Mouse (Mus musculus) stomach, embryonic 14.5 days (tissue): ENCODE measurements around the gene Stx5a. TPM values are rescaled to one million over a fixed set of nuclear protein-coding genes. Genes with fewer than 3 reads are reported as not detected.
"Not testable (repeated sequence)": the region's sequence is repeated elsewhere in the genome, so short reads cannot be mapped to it uniquely, and the experiment has no call there.

ENCODE experiments used
- ATAC-seq: fragments of 200-750 bp; cut with Nextera tagmentation; 2 replicates; pipeline ENCODE4 v1.8.0; 2017; ENCODE audit warnings: low read depth, moderate TSS enrichment; ENCODE audit not compliant: insufficient number of reproducible peaks, insufficient read depth, low FRiP score
- H3K27ac ChIP-seq: fragments of 300-500 bp; sonication (generic); 2 replicates; pipeline ENCODE4 v1.5.1; 2014; ENCODE audit warnings: mild to moderate bottlenecking, low read length, moderate library complexity, mixed read lengths
- H3K27me3 ChIP-seq: fragments of 300-500 bp; sonication (generic); 2 replicates; pipeline ENCODE4 v1.6.1; 2014; ENCODE audit warnings: low read length, control low read depth, mixed read lengths; ENCODE audit not compliant: control insufficient read depth, insufficient read depth
- H3K36me3 ChIP-seq: fragments of 300-500 bp; sonication (generic); 2 replicates; pipeline ENCODE4 v1.6.1; 2014; ENCODE audit warnings: mild to moderate bottlenecking, control low read depth, low read length, moderate library complexity, mixed read lengths; ENCODE audit not compliant: control insufficient read depth, insufficient read depth
- H3K4me1 ChIP-seq: fragments of 300-500 bp; sonication (generic); 2 replicates; pipeline ENCODE4 v1.6.1; 2014; ENCODE audit warnings: low read length, control low read depth, mixed read lengths; ENCODE audit not compliant: control insufficient read depth, insufficient read depth
- H3K4me2 ChIP-seq: fragments of 300-500 bp; sonication (generic); replicated peaks from 2 replicates; pipeline ENCODE4 v1.6.1; 2014; ENCODE audit warnings: low read depth, low read length, control low read depth
- H3K4me3 ChIP-seq: fragments of 300-500 bp; sonication (generic); 2 replicates; pipeline ENCODE4 v1.5.1; 2014; ENCODE audit warnings: low read depth, low read length, control low read depth
- H3K9ac ChIP-seq: fragments of 300-500 bp; sonication (generic); replicated peaks from 2 replicates; pipeline ENCODE4 v1.6.1; 2014; ENCODE audit warnings: low read depth, mild to moderate bottlenecking, control low read depth, low read length, moderate library complexity, mixed read lengths
- H3K9me3 ChIP-seq: fragments of 300-500 bp; sonication (generic); 2 replicates; pipeline ENCODE4 v1.6.1; 2016; ENCODE audit warnings: low read depth, low read length, control low read depth; ENCODE audit not compliant: control insufficient read depth
- WGBS: fragments of 180-500 bp; shearing (Covaris S2); extraction: QIAGEN DNeasy Blood & Tissue Kit; methylation state at CpG from one replicate; pipeline ENCODE4 v1.1.7; 2014; 5-methylcytosine and 5-hydroxymethylcytosine counted together
- polyA plus RNA-seq: library from polyadenylated mRNA; unstranded; fragments of >200 nt; fragmentation: Nextera tagmentation; extraction: Ambion mirVana; gene quantifications from 2 replicates; pipeline ENCODE4 v1.2.1, GENCODE M21; 2014

The Stx5a gene
- polyA plus RNA-seq, 1 experiment from 2014 or later, result 143 TPM

DNA sequence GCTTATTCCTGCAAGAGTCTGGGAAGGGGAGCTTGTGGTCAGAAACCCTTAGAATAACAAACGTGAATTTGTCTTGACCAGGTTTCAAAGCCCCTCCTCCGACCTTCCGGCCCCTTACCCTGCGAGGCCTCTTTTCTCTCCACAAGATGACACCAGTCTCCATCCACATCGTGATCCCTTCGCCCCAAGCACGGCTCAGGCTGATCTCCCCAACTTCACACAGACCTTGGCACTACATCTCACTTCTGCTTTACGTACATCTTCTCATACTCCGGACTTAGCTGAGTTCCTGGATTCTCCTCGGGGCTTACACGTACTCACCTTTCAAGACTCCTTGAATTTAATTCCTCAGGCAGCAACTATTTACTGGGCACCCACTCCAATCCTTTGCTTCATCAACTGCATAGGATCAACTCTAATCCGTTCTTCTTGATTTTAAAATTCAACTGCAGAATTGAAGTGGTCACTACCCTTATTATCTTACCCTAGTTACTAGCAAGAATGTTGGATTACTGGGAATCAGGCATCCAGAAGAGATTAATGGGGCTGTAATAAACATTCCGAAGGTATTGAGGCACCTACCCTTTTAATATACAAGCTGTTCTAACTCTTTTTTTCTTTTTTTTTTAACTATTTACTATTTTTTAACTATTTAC is 27.1 kb upstream of the Stx5a start:
- Histone ChIP-seq H3K9ac (peak overlapping the region; percentile 75), H3K4me3 (peak overlapping the region; percentile 76), H3K4me1 (peaks cover 21% of the 10 kb centered on the region), H3K27me3 (no peaks in the 10 kb centered on the region), H3K36me3 (peaks cover 21% of the 10 kb centered on the region), H3K27ac (peak overlapping the region; percentile 80), H3K4me2 (peak overlapping the region; percentile 78), H3K9me3 (no peaks in the 10 kb centered on the region)
- 8% methylated on average over 13 of the region's 13 CpGs for WGBS
- peak; percentile 16; the same call in 1 of the 2 replicates for ATAC-seq

DNA sequence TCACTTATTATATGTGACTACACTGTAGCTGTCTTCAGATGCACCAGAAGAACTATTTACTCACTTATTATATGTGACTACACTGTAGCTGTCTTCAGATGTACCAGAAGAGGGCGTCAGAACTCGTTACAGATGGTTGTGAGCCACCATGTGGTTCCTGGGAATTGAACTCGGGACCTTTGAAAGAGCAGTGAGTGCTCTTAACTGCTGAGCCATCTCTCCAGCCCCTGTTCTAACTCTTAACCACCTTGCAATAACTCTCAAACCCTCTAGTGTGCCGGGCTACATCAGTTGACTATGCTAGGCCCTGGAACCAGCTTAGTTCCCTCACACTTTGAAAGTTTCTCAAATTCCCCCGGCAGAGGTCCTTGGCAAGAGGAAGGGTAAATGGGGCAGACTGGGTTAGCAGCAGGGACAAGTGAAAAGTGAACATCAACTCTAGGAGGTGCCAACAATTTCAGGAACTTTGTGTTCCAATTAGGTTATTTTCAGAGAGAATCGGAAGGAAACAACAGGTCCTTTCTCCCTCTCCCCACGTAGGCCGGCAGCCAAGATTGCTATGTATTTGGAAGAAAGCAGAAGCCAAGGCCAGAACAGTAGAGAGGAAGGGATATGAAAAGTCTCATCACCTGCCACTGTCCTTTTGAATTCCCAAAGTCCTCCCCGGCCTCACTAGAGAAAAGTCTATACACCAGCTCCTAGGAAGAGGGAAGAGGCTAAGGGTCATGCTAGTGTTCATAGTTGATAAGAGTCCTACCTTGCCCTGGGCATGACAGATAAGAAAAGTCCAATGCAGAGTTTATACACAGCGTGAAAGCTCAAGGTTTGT is 26.3 kb upstream of the Stx5a start:
- Histone ChIP-seq H3K9ac (no peak overlapping the region), H3K4me2 (no peak overlapping the region), H3K27me3 (no peaks in the 10 kb centered on the region), H3K4me3 (no peak overlapping the region), H3K9me3 (no peaks in the 10 kb centered on the region), H3K36me3 (peaks cover 14% of the 10 kb centered on the region), H3K4me1 (peaks cover 19% of the 10 kb centered on the region), H3K27ac (no peak overlapping the region)
- ATAC-seq, result no peak
- WGBS, result 74% methylated on average over 10 of the region's 10 CpGs

DNA sequence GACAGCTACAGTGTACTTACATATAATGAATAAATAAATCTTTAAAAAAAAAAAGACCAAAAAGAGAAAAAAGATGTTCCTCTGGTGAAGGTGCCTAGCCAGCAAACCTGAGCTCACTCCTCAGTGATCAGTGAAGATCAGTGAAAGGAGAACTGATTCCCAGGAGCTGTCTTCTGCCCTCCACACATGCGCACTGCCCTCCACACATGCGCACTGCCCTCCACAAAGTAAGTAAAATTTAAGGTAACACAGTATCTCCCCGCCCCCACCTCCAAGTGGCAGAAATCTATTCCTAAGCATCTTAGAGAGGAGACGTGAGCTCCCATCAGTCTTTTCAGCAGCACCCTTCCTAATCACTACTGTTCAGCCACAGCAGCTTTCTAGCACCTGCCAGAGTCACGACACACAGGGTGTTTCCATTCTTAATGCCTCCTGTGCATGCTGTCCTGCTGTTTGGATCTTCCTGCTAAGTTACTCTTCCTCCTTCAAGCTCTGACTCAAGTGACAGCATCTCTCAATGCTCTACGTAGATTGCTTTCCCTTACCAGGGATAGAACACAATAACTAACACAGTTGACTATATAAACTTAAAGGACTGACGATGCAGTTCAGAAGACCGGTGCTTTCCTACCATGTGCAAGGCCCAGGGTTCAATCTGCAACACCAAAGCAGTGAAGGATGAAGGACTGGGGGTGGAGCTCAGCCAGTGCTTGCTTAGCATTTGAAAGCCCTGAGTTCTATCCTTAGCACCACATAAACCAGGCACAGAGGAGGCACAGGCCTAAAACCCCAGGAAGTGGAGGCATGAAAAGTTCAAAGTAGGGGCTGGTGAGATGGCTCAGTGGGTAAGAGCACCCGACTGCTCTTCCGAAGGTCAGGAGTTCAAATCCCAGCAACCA is 25.1 kb upstream of the Stx5a start:
- Histone ChIP-seq H3K27me3 (no peaks in the 10 kb centered on the region), H3K36me3 (peaks cover 5% of the 10 kb centered on the region; the same call in 1 of the 2 replicates), H3K4me2 (no peak overlapping the region), H3K9ac (no peak overlapping the region), H3K9me3 (no peaks in the 10 kb centered on the region), H3K4me3 (no peak overlapping the region), H3K4me1 (peaks cover 14% of the 10 kb centered on the region), H3K27ac (no peak overlapping the region)
- 75% methylated on average over 10 of the region's 10 CpGs for WGBS
- ATAC-seq, result no peak

DNA sequence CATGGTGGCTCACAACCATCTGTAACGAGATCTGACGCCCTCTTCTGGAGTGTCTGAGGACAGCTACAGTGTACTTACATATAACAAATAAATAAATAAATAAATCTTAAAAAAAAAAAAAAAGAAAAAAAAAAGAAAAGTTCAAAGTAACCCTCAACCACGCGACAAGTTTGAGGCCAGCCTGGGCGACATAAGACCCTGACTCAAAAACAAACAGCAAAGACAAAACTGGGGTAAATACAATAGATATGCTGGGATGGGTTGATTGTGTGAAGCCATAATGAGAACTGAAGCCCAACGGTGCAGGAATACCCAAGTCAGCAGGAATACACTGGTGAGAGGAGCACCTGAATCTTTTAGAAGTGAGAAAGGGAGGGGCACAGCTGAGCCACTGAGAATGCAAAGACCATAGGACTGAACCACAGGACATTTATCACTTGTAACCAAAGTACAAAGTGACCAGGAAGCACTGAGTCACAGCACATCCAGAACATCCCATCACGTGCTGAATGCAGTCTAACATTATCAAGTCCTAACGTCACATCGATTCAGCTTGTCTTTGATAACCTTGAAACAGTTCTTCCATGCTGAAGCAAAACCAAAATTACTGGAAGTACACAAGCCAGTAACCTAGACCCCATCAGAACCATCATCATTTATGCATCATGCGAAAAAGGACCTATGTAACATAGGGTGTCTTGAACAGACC is 24.3 kb upstream of the Stx5a start:
- H3K36me3 ChIP-seq, result no peaks in the 10 kb centered on the region; the same call in 1 of the 2 replicates
- WGBS, result 76% methylated on average over 8 of the region's 10 CpGs
- H3K27me3 ChIP-seq, result no peaks in the 10 kb centered on the region
- H3K4me3 ChIP-seq, result no peak overlapping the region
- no peak overlapping the region for H3K27ac ChIP-seq
- no peak overlapping the region for H3K4me2 ChIP-seq
- H3K9me3 ChIP-seq, result no peaks in the 10 kb centered on the region
- peaks cover 12% of the 10 kb centered on the region for H3K4me1 ChIP-seq
- no peak overlapping the region for H3K9ac ChIP-seq
- ATAC-seq, result no peak

DNA sequence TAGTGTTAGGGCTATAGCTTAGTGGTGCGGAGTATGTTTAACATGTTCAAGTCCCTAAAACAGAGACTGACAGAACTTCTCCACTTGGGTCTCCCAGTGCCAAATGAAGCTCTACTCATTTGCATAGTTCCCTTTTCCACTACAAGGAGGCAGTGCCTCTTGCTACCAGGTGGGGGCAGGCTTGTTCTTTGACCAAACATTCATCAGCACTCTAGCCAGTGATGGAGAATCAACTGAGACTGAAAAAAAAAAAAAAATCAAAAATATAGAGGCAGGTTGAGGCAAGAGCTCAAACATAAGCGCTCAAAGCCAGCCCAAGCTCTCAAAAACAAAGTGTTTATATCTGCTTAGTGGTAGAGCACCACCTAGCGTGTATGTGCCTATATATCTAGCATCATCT is 22.9 kb upstream of the Stx5a start:
- Histone ChIP-seq H3K36me3 (no peaks in the 10 kb centered on the region), H3K9me3 (no peaks in the 10 kb centered on the region), H3K27ac (no peak overlapping the region), H3K4me1 (peaks cover 11% of the 10 kb centered on the region; the same call in 1 of the 2 replicates), H3K4me3 (no peak overlapping the region), H3K27me3 (no peaks in the 10 kb centered on the region), H3K4me2 (no peak overlapping the region), H3K9ac (no peak overlapping the region)
- ATAC-seq, result no peak
- 74% methylated on average over 3 of the region's 3 CpGs for WGBS

DNA sequence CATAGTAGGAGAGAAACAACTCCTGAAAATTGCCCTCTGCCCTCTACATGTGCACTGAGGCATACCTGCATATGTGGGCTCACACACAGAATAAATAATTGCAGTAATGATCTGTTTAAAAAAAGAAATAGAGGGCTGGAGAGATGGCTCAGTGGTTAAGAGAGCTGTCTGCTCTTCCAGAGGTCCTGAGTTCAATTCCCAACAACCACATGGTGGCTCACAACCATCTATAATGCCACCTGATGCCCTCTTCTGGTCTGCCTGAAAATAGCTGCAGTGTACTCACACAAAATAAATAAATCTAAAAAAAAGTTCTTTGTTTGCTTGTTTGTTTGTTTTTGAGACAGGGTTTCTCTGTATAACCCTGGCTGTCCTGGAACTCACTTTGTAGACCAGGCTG is 22.2 kb upstream of the Stx5a start:
- H3K9me3 ChIP-seq, H3K36me3 ChIP-seq, H3K4me1 ChIP-seq, H3K27ac ChIP-seq, H3K4me2 ChIP-seq, H3K9ac ChIP-seq, H3K4me3 ChIP-seq, ATAC-seq, H3K27me3 ChIP-seq: not testable (repeated sequence)

DNA sequence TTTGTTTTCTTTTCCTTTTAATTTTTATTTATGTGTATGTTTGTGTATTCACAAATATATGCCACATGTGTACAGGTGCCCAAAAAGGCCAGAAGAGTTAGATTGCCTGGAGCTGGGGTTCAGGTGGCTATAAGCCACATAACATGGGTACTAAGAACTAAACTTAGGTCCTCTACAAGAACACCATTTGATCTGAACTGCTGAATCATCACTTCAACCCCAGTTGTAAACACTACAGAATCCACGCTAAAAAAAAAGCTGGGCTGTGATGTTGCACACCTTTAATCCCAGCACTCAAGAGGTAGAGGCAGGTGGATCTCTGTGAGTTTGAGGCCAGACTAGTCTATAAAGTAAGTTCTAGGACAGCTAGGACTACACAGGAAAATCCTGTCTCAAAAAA is 19.8 kb upstream of the Stx5a start:
- Histone ChIP-seq H3K36me3 (peaks cover 25% of the 10 kb centered on the region), H3K4me2 (no peak overlapping the region)

DNA sequence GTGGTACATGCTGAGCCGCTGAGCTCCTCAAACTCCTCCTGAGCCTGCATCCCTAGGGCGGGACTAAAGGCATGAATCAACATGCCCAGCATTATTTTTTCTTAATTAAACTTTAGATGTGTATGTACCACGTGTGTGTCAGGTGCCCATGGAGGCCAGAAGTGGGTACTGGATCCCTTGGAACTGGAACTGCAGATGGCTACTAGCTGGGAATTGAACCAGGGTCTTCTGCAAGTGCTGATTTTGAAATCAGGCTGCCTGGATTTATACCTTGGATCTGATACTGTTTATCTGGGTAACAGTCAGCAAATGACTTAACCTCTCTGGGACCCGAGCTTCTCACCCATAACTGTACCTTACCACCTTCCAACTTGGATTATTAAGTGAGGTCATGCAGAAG is 19.2 kb upstream of the Stx5a start:
- H3K4me3 ChIP-seq, result peak overlapping the region; percentile 65
- ATAC-seq, result no peak
- peak overlapping the region; percentile 75 for H3K4me2 ChIP-seq
- H3K27ac ChIP-seq, result peak overlapping the region; percentile 93; the same call in 1 of the 2 replicates
- peaks cover 14% of the 10 kb centered on the region; the same call in 1 of the 2 replicates for H3K4me1 ChIP-seq
- WGBS, result 46% methylated on average over 4 of the region's 4 CpGs
- peaks cover 28% of the 10 kb centered on the region for H3K36me3 ChIP-seq
- no peaks in the 10 kb centered on the region for H3K9me3 ChIP-seq
- H3K9ac ChIP-seq, result peak overlapping the region; percentile 69
- H3K27me3 ChIP-seq, result no peaks in the 10 kb centered on the region

More for the DNA sequence above, 19.8 kb upstream of the Stx5a start:
- WGBS, result 68% methylated on average over 1 of the region's 1 CpGs
- H3K4me3 ChIP-seq, result no peak overlapping the region
- no peak for ATAC-seq
- H3K9me3 ChIP-seq, result no peaks in the 10 kb centered on the region
- no peak overlapping the region for H3K27ac ChIP-seq
- H3K4me1 ChIP-seq, result peaks cover 14% of the 10 kb centered on the region; the same call in 1 of the 2 replicates
- no peak overlapping the region for H3K9ac ChIP-seq
- H3K27me3 ChIP-seq, result no peaks in the 10 kb centered on the region
